Mouse (Mus musculus) hindbrain, embryonic 11.5 days (tissue): Measurements from ENCODE around the gene Sec14l1. TPM values are rescaled to one million over a fixed set of nuclear protein-coding genes. Genes with fewer than 3 reads are reported as not detected.

ENCODE experiments used
- ATAC-seq: fragments of 200-750 bp; cut with Nextera tagmentation; 2 replicates; pipeline ENCODE4 v1.8.0; 2017; ENCODE audit warnings: mild to moderate bottlenecking, moderate TSS enrichment, moderate library complexity; ENCODE audit not compliant: low FRiP score
- DNase-seq: peaks from one replicate; pipeline ENCODE4 v3.0.0-alpha.2; 2015; ENCODE audit warnings: low spot score
- H3K27ac ChIP-seq: fragments of 300-500 bp; sonication (generic); 2 replicates; pipeline ENCODE4 v1.5.1; 2014; ENCODE audit warnings: mild to moderate bottlenecking, low read depth, low read length
- H3K27me3 ChIP-seq: fragments of 300-500 bp; sonication (generic); 2 replicates; pipeline ENCODE4 v1.6.1; 2014; ENCODE audit warnings: mild to moderate bottlenecking, low read length, moderate library complexity, mixed read lengths; ENCODE audit not compliant: control insufficient read depth, insufficient read depth
- H3K36me3 ChIP-seq: fragments of 300-500 bp; sonication (generic); 2 replicates; pipeline ENCODE4 v1.6.1; 2014; ENCODE audit warnings: mild to moderate bottlenecking, low read length, moderate library complexity, mixed read lengths; ENCODE audit not compliant: control insufficient read depth, insufficient read depth
- H3K4me1 ChIP-seq: fragments of 300-500 bp; sonication (generic); replicated peaks from 2 replicates; pipeline ENCODE4 v1.6.1; 2014; ENCODE audit warnings: low read length, mixed read lengths; ENCODE audit not compliant: control insufficient read depth, insufficient read depth
- H3K4me2 ChIP-seq: fragments of 300-500 bp; sonication (generic); replicated peaks from 2 replicates; pipeline ENCODE4 v1.6.1; 2014; ENCODE audit warnings: mild to moderate bottlenecking, low read depth, low read length
- H3K4me3 ChIP-seq: fragments of 300-500 bp; sonication (generic); 2 replicates; pipeline ENCODE4 v1.5.1; 2014; ENCODE audit warnings: low read depth, low read length
- H3K9ac ChIP-seq: fragments of 300-500 bp; sonication (generic); 2 replicates; pipeline ENCODE4 v1.6.1; 2014; ENCODE audit warnings: low read depth, low read length
- H3K9me3 ChIP-seq: fragments of 300-500 bp; sonication (generic); 2 replicates; pipeline ENCODE4 v1.6.1; 2016; ENCODE audit warnings: low read length; ENCODE audit not compliant: control insufficient read depth
- WGBS: fragments of 180-500 bp; shearing (Covaris S2); extraction: QIAGEN DNeasy Blood & Tissue Kit; methylation state at CpG from one replicate; pipeline ENCODE4 v1.1.7; 2014; 5-methylcytosine and 5-hydroxymethylcytosine counted together
- polyA plus RNA-seq: library from polyadenylated mRNA; unstranded; fragments of >200 nt; fragmentation: Nextera tagmentation; extraction: Ambion mirVana; gene quantifications from 2 replicates; pipeline ENCODE4 v1.2.1, GENCODE M21; 2014

Sec14l1 gene
- polyA plus RNA-seq, 1 experiment from 2014 or later, result 36.9 TPM

- DNase-seq (no peak), ATAC-seq (no peak)
- WGBS, result 4% methylated on average over 8 of the region's 8 CpGs
- Histone ChIP-seq H3K27me3 (no peaks in the 10 kb centered on the region), H3K27ac (peak overlapping the region; percentile 43; the same call in 1 of the 2 replicates), H3K36me3 (peaks cover 3% of the 10 kb centered on the region; the same call in 1 of the 2 replicates), H3K9me3 (no peaks in the 10 kb centered on the region), H3K4me2 (peak overlapping the region; percentile 83), H3K9ac (peak overlapping the region; percentile 83), H3K4me1 (no peaks in the 10 kb centered on the region), H3K4me3 (peak overlapping the region; percentile 80)
Measured at GRCm38 (mm10) chr11:117077227-117077626, 37.7 kb upstream of the Sec14l1 start.

- Histone ChIP-seq H3K4me3 (no peak overlapping the region), H3K9ac (no peak overlapping the region), H3K36me3 (peaks cover 3% of the 10 kb centered on the region; the same call in 1 of the 2 replicates), H3K4me2 (peak overlapping the region; percentile 83; the same call in 1 of the 2 replicates), H3K9me3 (no peaks in the 10 kb centered on the region), H3K27me3 (no peaks in the 10 kb centered on the region), H3K4me1 (no peaks in the 10 kb centered on the region), H3K27ac (no peak overlapping the region)
- ATAC-seq, result no peak
- WGBS, result 84% methylated on average over 8 of the region's 8 CpGs
- no peak for DNase-seq
Measured at GRCm38 (mm10) chr11:117077902-117078301, 37.1 kb upstream of the Sec14l1 start.

GRCm38 (mm10) chr11:117078637-117079240 lies 36.2 kb upstream of the Sec14l1 start:
- ATAC-seq, result no peak
- peaks cover 3% of the 10 kb centered on the region; the same call in 1 of the 2 replicates for H3K36me3 ChIP-seq
- H3K4me1 ChIP-seq, result no peaks in the 10 kb centered on the region
- no peaks in the 10 kb centered on the region for H3K27me3 ChIP-seq
- no peak for DNase-seq
- H3K4me3 ChIP-seq, result no peak overlapping the region
- H3K27ac ChIP-seq, result no peak overlapping the region
- 95% methylated on average over 12 of the region's 12 CpGs for WGBS
- H3K4me2 ChIP-seq, result no peak overlapping the region
- H3K9me3 ChIP-seq, result no peaks in the 10 kb centered on the region
- no peak overlapping the region for H3K9ac ChIP-seq

- no peak overlapping the region for H3K9ac ChIP-seq
Measured at GRCm38 (mm10) chr11:117079651-117080190, 35.2 kb upstream of the Sec14l1 start.

GRCm38 (mm10) chr11:117080209-117080608 lies 34.8 kb upstream of the Sec14l1 start:
- WGBS, result 93% methylated on average over 11 of the region's 11 CpGs
- H3K27me3 ChIP-seq, result no peaks in the 10 kb centered on the region
- H3K4me2 ChIP-seq, result no peak overlapping the region
- H3K4me3 ChIP-seq, result no peak overlapping the region
- no peak overlapping the region for H3K9ac ChIP-seq
- no peak overlapping the region for H3K27ac ChIP-seq
- peaks cover 3% of the 10 kb centered on the region; the same call in 1 of the 2 replicates for H3K36me3 ChIP-seq
- H3K9me3 ChIP-seq, result no peaks in the 10 kb centered on the region
- ATAC-seq (no peak), DNase-seq (no peak)
- H3K4me1 ChIP-seq, result no peaks in the 10 kb centered on the region

More at GRCm38 (mm10) chr11:117079651-117080190, 35.2 kb upstream of the Sec14l1 start:
- no peak for DNase-seq
- no peaks in the 10 kb centered on the region for H3K9me3 ChIP-seq
- H3K4me1 ChIP-seq, result no peaks in the 10 kb centered on the region
- H3K27ac ChIP-seq, result no peak overlapping the region
- H3K4me2 ChIP-seq, result no peak overlapping the region
- H3K27me3 ChIP-seq, result no peaks in the 10 kb centered on the region
- no peak overlapping the region for H3K4me3 ChIP-seq
- ATAC-seq, result no peak
- peaks cover 3% of the 10 kb centered on the region; the same call in 1 of the 2 replicates for H3K36me3 ChIP-seq
- WGBS, result 93% methylated on average over 17 of the region's 17 CpGs

- Histone ChIP-seq H3K9me3 (no peaks in the 10 kb centered on the region), H3K4me1 (no peaks in the 10 kb centered on the region), H3K27me3 (no peaks in the 10 kb centered on the region), H3K4me2 (no peak overlapping the region), H3K27ac (no peak overlapping the region), H3K4me3 (no peak overlapping the region), H3K36me3 (peaks cover 3% of the 10 kb centered on the region; the same call in 1 of the 2 replicates), H3K9ac (no peak overlapping the region)
- no peak for ATAC-seq
- peak; percentile 88 for DNase-seq
- 34% methylated on average over 16 of the region's 16 CpGs for WGBS
Measured at GRCm38 (mm10) chr11:117081165-117082064, 33.6 kb upstream of the Sec14l1 start.

- Histone ChIP-seq H3K4me1 (no peaks in the 10 kb centered on the region), H3K9me3 (no peaks in the 10 kb centered on the region), H3K27ac (no peak overlapping the region), H3K36me3 (peaks cover 3% of the 10 kb centered on the region; the same call in 1 of the 2 replicates), H3K9ac (no peak overlapping the region), H3K27me3 (no peaks in the 10 kb centered on the region), H3K4me3 (no peak overlapping the region), H3K4me2 (no peak overlapping the region)
- no peak for ATAC-seq
- DNase-seq, result no peak
- 82% methylated on average over 11 of the region's 11 CpGs for WGBS
Measured at GRCm38 (mm10) chr11:117082353-117082934, 32.5 kb upstream of the Sec14l1 start.

GRCm38 (mm10) chr11:117083052-117083881 lies 31.7 kb upstream of the Sec14l1 start:
- Histone ChIP-seq H3K27ac (no peak overlapping the region), H3K27me3 (no peaks in the 10 kb centered on the region), H3K36me3 (peaks cover 3% of the 10 kb centered on the region; the same call in 1 of the 2 replicates), H3K4me1 (no peaks in the 10 kb centered on the region), H3K9ac (no peak overlapping the region), H3K4me3 (no peak overlapping the region), H3K4me2 (no peak overlapping the region), H3K9me3 (no peaks in the 10 kb centered on the region)
- ATAC-seq, result no peak
- 91% methylated on average over 19 of the region's 19 CpGs for whole genome bisulfite sequencing
- no peak for DNase-seq
